Mouse (Mus musculus): ENCODE results near the gene 2200002J24Rik. TPM values are rescaled to one million over a fixed set of nuclear protein-coding genes. Genes with fewer than 3 reads are reported as not detected.

2200002J24Rik gene
- not detected in 2 replicates for polyA plus RNA-seq (2012; ENCODE audit: insufficient read depth, low replicate concordance)

DNA sequence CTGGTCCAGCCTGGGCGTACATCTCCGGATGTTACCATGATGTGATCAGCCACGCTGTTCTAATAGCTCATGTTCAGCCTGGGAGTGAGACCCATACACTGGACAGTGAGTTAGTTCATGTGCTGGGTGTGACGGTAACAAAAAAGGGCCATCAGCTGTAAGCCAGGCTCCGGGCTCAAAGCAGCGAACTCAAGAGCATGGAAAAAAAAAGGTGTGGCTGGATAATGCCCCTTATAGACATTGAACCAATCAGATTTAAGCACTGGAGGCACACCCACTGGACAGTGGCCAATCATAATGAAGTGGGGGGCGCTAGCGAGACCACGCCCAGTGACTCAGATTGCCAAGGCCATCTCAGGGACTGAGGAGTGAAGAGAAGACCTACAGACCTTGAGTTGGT is at the start of gene 2200002J24Rik:
Gene 2200002J24Rik, plus strand, starts transcription at position 338 of the 400 bp plus-strand sequence.
- TF ChIP-seq FLI1 (IDR thresholded peaks at IDR 0.05; ENCODE audit: low read length) (no peak), GATA1 (IDR thresholded peaks at IDR 0.05; ENCODE audit: borderline replicate concordance, low read length) (no peak)
- no peaks in the 10 kb centered on the region for H3K9me3 ChIP-seq

DNA sequence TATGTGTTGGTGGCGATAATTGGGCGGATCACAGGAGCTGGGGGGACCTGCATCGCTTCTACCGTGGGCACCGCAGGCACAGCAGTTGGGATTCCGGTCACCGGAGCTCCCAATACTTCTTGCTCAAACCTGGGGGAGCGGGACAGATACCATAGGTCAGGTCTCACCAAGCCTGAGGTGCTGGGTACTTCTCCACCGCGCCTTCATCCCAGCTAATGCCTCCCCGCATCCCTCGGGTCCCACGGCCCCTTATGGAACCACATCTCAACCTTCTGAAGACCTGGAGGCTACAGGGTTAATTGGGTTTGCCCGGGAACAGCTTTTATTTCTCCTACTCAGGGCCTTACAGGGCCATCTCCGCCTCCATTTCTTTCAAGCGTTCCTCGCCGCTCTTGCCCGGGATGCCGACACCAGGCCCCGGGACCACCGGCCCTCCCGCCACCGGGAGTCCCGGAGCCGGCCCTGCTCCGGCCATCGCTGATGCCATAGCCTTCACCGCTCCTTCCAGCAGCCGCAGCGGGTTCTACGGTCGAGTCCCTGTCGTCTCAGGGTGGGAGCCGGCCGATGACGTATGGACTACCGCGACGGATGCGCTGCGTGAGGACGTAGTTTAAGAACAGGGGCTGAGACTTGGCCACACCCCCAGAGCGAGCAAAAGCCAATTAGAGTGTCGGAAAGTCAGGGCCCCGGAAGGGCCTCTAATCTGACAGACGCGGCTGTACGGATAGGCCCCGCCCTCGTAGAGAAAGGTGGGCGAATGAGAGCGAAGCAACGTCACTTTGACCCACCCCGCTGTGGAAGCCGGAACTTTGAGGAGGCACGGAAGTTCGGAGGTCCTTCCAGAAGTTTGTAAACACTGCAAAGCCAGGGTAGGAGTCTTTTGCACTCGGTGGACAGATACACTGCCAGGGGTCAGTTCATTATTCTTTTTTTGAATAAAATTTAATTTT is 48.9 kb upstream of the 2200002J24Rik start, which contains the start of gene Rbm42:
Gene Rbm42, minus strand, starts transcription at position 727 of the 950 bp plus-strand sequence.
- Histone ChIP-seq H3K9me3 (no peaks in the 10 kb centered on the region), H3K4me3 (replicated peaks) (peak within 1 kb of the TSS; percentile 98), H3K36me3 (replicated peaks; ENCODE audit: low read length) (peaks cover 72% of the 10 kb centered on the region), H3K27me3 (replicated peaks) (no peaks in the 10 kb centered on the region), H3K4me1 (peaks cover 22% of the 10 kb centered on the region)
- TF ChIP-seq GATA1 (IDR thresholded peaks at IDR 0.05; ENCODE audit: borderline replicate concordance, low read length) = no peak
- TF ChIP-seq FLI1 (IDR thresholded peaks at IDR 0.05; ENCODE audit: low read length) = no peak

More for the DNA sequence above, at the start of gene 2200002J24Rik:
- no peaks in the 10 kb centered on the region for H3K27me3 ChIP-seq (replicated peaks)
- H3K4me1 ChIP-seq = peaks cover 42% of the 10 kb centered on the region
- H3K4me3 ChIP-seq (replicated peaks) = peak within 1 kb of the TSS; percentile 42
- H3K36me3 ChIP-seq (replicated peaks; ENCODE audit: low read length) = no peaks in the 10 kb centered on the region

DNA sequence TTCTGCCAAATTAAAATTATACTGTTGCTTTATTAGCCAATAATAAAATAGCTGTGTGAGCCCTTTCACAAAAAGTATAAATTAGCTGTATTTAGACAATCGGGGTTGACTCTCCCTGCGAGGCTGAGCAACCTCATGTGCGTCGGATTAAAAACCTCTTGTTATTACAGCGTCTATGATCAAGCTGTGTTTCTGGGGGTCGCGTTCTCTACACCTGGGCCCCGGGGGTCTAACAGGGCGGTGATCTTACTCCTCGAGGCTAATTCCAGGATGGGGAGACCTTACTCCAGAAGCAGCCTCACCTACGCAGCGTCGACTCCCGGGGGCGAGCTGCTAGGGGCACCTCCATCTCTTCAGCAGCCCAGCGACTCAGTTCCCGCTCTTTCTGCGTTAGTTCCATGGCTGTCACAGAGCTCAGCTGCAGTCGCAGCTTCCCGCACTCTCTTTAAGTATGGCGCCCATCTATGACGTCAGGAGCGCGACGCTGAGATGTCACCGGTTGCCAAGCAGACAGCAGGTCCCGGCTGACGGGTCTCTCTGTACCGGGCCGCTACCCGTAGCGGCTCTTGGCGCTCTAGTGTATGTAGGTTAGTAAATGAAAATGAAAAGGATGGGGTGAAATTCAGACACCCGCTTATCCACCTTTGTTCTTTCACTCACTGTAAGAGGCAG is 34.1 kb upstream of the 2200002J24Rik start, which contains the start of gene Haus5:
Gene Haus5, minus strand, starts transcription at position 466 of the 672 bp plus-strand sequence.
- peaks cover 2% of the 10 kb centered on the region for H3K27me3 ChIP-seq (replicated peaks)
- peaks cover 35% of the 10 kb centered on the region for H3K36me3 ChIP-seq (replicated peaks; ENCODE audit: low read length)
- peak within 1 kb of the TSS; percentile 96 for H3K4me3 ChIP-seq (replicated peaks)
- peak; percentile 81; the same call in 1 of the 2 replicates for TF ChIP-seq FLI1 (IDR thresholded peaks at IDR 0.05; ENCODE audit: low read length)
- no peak for TF ChIP-seq GATA1 (IDR thresholded peaks at IDR 0.05; ENCODE audit: borderline replicate concordance, low read length)
- H3K9me3 ChIP-seq = no peaks in the 10 kb centered on the region
- peaks cover 15% of the 10 kb centered on the region for H3K4me1 ChIP-seq

DNA sequence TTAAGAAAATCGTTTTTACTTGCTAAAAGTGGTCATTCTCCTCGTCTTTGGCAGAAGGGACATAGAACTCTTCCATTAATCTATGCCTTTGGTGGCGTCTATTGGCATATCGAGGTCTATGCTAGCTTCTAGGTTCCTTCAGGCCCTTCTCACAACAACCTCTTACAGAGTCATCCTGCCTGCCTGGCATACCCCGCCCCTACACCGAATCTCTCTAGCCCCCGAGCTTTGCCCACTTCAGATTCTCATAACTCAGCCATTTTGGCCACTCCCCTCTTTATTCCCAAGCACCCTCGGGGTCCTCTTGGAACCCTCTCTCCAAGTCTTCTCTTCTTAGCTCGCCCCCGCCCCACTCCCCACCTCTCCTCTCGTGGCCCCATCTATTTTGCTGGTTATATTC is 33.4 kb upstream of the 2200002J24Rik start:
- H3K36me3 ChIP-seq (replicated peaks; ENCODE audit: low read length) = peaks cover 29% of the 10 kb centered on the region
- no peaks in the 10 kb centered on the region for H3K9me3 ChIP-seq
- no peak for TF ChIP-seq FLI1 (IDR thresholded peaks at IDR 0.05; ENCODE audit: low read length)
- no peak for TF ChIP-seq GATA1 (IDR thresholded peaks at IDR 0.05; ENCODE audit: borderline replicate concordance, low read length)
- peak overlapping the region; percentile 96 for H3K4me3 ChIP-seq (replicated peaks)
- peaks cover 2% of the 10 kb centered on the region for H3K27me3 ChIP-seq (replicated peaks)
- peaks cover 15% of the 10 kb centered on the region for H3K4me1 ChIP-seq

DNA sequence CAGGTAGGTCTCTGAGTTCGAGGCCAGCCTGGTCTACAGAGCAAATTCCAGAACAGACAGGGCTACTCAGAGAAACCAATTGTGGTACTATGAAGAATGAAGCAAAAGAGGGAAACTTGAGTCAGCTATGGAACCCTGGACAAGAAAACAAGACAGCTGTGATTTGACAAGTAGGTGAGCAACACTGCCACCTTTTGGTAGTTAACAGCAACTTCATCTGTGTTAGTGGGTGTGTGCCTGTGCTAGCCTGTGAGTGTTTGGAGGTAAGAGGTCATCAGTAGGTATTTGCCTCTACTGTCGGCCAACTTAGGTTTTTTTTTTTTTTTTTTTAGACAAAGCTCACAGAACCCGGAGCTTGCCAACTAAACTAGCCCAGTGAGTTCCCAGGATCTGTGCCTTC is 29.5 kb upstream of the 2200002J24Rik start:
- TF ChIP-seq GATA1 (IDR thresholded peaks at IDR 0.05; ENCODE audit: borderline replicate concordance, low read length) (no peak), FLI1 (IDR thresholded peaks at IDR 0.05; ENCODE audit: low read length) (no peak)
- H3K36me3 ChIP-seq (replicated peaks; ENCODE audit: low read length) = no peaks in the 10 kb centered on the region

DNA sequence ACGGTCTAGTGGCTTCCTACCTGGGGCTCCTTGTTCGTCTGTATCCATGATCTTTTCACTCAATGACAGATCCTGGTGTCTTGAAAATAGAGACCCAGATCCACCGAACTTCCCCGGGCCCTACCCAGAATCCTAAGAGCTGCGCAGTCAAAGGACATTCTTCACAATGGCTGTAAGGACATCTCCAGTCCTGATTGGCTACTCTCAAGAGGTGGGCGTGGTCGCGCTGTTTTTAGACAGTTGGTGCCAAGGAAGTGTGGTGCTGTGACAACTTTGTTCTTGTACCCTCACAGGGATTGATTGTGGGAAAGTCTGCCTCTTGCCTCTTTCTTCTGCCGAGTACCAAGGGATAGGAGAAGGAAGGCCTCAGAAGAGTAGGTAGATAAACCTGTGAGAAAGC is 27.2 kb upstream of the 2200002J24Rik start, which contains the start of gene Pmis2:
Gene Pmis2, minus strand, starts transcription at position 126 of the 400 bp plus-strand sequence.
- Histone ChIP-seq H3K27me3 (replicated peaks) (peaks cover 2% of the 10 kb centered on the region), H3K4me3 (replicated peaks) (no peak within 1 kb of the TSS), H3K4me1 (peaks cover 12% of the 10 kb centered on the region), H3K36me3 (replicated peaks; ENCODE audit: low read length) (no peaks in the 10 kb centered on the region), H3K9me3 (no peaks in the 10 kb centered on the region)
- TF ChIP-seq GATA1 (IDR thresholded peaks at IDR 0.05; ENCODE audit: borderline replicate concordance, low read length) = no peak
- TF ChIP-seq FLI1 (IDR thresholded peaks at IDR 0.05; ENCODE audit: low read length) = no peak

More for the DNA sequence above, 29.5 kb upstream of the 2200002J24Rik start:
- Histone ChIP-seq H3K9me3 (no peaks in the 10 kb centered on the region), H3K27me3 (replicated peaks) (peaks cover 2% of the 10 kb centered on the region), H3K4me3 (replicated peaks) (no peak overlapping the region), H3K4me1 (peaks cover 12% of the 10 kb centered on the region)

DNA sequence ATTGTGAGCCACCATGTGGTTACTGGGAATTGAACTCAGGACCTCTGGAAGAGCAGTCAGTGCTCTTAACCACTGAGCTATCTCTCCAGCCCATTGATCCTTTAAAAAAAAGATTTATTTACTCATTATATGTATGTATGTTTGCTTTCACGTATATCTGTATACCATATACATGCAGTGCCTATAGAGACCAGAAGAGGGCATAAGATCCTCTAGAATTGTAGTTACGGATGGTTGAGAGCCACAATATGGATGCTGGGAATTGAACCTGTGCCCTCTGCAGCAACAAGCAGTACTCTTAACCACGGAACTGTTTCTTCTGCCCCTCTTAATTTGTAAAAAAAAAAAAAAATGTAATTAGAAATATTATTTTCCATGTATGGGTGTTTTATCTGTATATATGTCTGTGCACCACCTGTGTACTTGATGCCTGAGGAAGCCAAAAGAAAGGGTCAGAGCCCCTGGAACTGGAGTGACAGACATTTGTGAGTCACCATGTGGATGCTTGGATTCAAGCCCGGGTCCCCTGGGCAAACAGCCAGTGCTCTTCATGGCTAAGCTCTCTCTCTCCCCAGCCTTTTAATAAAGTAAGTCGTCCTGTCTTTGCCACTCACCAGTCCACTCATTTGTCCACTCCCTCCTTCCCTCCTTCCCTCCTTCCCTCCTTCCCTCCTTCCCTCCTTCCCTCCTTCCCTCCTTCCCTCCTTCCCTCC is 20.3 kb upstream of the 2200002J24Rik start:
- no peaks in the 10 kb centered on the region for H3K27me3 ChIP-seq (replicated peaks)
- no peaks in the 10 kb centered on the region for H3K36me3 ChIP-seq (replicated peaks; ENCODE audit: low read length)
- 0 out of 2 replicates have a peak, but pooled peaks cover 6% of the 10 kb centered on the region for H3K9me3 ChIP-seq
- TF ChIP-seq GATA1 (IDR thresholded peaks at IDR 0.05; ENCODE audit: borderline replicate concordance, low read length) = no peak
- TF ChIP-seq FLI1 (IDR thresholded peaks at IDR 0.05; ENCODE audit: low read length) = no peak
- no peak overlapping the region for H3K4me3 ChIP-seq (replicated peaks)
- peaks cover 43% of the 10 kb centered on the region for H3K4me1 ChIP-seq

DNA sequence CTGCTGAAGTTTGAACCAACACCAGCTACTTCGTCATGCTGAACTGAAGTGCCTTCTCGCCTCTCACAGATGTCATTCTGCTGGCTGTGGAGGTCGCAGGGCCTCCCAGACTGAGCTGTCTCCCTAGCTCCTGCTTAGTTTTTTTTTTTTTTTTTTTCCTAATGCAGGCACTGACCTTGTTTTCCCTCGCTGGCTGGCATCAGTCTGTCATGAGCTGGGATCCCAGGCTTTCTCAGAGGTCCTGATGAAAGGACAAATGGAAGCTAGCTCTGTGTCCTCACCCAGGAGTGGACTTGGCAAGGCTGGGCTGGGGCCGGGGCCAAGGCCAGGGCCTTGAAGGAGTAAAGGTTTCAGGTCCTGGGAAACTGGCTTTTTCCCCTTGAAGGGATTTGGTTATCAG is 16.8 kb upstream of the 2200002J24Rik start:
- Histone ChIP-seq H3K4me3 (replicated peaks) (no peak overlapping the region), H3K4me1 (peaks cover 39% of the 10 kb centered on the region), H3K36me3 (replicated peaks; ENCODE audit: low read length) (no peaks in the 10 kb centered on the region), H3K27me3 (replicated peaks) (no peaks in the 10 kb centered on the region), H3K9me3 (0 out of 2 replicates have a peak, but pooled peaks cover 4% of the 10 kb centered on the region)
- TF ChIP-seq GATA1 (IDR thresholded peaks at IDR 0.05; ENCODE audit: borderline replicate concordance, low read length) = no peak
- TF ChIP-seq FLI1 (IDR thresholded peaks at IDR 0.05; ENCODE audit: low read length) = no peak

DNA sequence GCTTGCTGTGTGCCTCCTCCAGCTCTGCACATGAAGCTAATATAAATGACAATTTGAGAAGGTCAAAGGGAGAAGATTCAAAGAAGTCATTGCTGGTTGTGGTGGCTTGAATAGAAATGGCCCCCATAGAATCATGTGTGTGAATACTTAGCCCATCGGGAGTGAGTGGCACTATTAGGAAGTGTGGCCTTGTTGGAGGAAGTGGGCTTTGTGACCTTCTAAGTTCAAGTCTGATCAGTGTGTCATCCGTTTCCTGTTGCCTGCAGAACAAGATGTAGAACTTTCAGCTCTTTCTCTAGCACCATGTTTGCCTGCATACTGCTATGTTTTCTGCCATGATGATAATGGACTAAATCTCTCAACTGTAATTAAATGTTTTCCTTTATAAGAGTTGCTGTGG is 15.3 kb upstream of the 2200002J24Rik start:
- Histone ChIP-seq H3K36me3 (replicated peaks; ENCODE audit: low read length) (no peaks in the 10 kb centered on the region), H3K4me3 (replicated peaks) (no peak overlapping the region), H3K9me3 (no peaks in the 10 kb centered on the region), H3K4me1 (peaks cover 31% of the 10 kb centered on the region), H3K27me3 (replicated peaks) (no peaks in the 10 kb centered on the region)
- no peak for TF ChIP-seq GATA1 (IDR thresholded peaks at IDR 0.05; ENCODE audit: borderline replicate concordance, low read length)
- no peak for TF ChIP-seq FLI1 (IDR thresholded peaks at IDR 0.05; ENCODE audit: low read length)
